Mouse (Mus musculus): ENCODE measurements around the gene Wwc2. TPM values are rescaled to one million over a fixed set of nuclear protein-coding genes. Genes with fewer than 3 reads are reported as not detected.

The Wwc2 gene
- polyA plus RNA-seq, 1 experiment from 2014 or later: 5.6 TPM

- H3K36me3 ChIP-seq (replicated peaks): no peaks in the 10 kb centered on the region
- no peaks in the 10 kb centered on the region for H3K9me3 ChIP-seq
- no peaks in the 10 kb centered on the region for H3K27me3 ChIP-seq (replicated peaks)
- peak; percentile 65; the same call in 1 of the 2 replicates for ATAC-seq (replicated peaks)
- peaks cover 9% of the 10 kb centered on the region; the same call in 1 of the 2 replicates for H3K4me1 ChIP-seq
- no peak overlapping the region for H3K4me3 ChIP-seq
- WGBS: 52% methylated on average over 16 of the region's 16 CpGs
- peak overlapping the region; percentile 1; the same call in 1 of the 2 replicates for H3K4me2 ChIP-seq
- no peak overlapping the region for H3K27ac ChIP-seq
- H3K9ac ChIP-seq: no peak overlapping the region
Observed at GRCm38 (mm10) chr8:47932028-47932790, 58.5 kb downstream of the Wwc2 start.

- ATAC-seq (replicated peaks): no peak
- H3K27me3 ChIP-seq (replicated peaks): no peaks in the 10 kb centered on the region
- H3K4me1 ChIP-seq: peaks cover 9% of the 10 kb centered on the region; the same call in 1 of the 2 replicates
- WGBS: 84% methylated on average over 7 of the region's 7 CpGs
- no peak overlapping the region for H3K4me2 ChIP-seq
- no peak overlapping the region for H3K27ac ChIP-seq
- no peaks in the 10 kb centered on the region for H3K9me3 ChIP-seq
- H3K36me3 ChIP-seq (replicated peaks): no peaks in the 10 kb centered on the region
- no peak overlapping the region for H3K4me3 ChIP-seq
- no peak overlapping the region for H3K9ac ChIP-seq
Observed at GRCm38 (mm10) chr8:47931371-47931770, 59.4 kb downstream of the Wwc2 start.

- 91% methylated on average over 12 of the region's 12 CpGs for WGBS
- H3K27me3 ChIP-seq (replicated peaks): no peaks in the 10 kb centered on the region
- H3K4me1 ChIP-seq: peaks cover 9% of the 10 kb centered on the region; the same call in 1 of the 2 replicates
- H3K4me2 ChIP-seq: no peak overlapping the region
- H3K27ac ChIP-seq: no peak overlapping the region
- no peak overlapping the region for H3K4me3 ChIP-seq
- no peak overlapping the region for H3K9ac ChIP-seq
- no peaks in the 10 kb centered on the region for H3K9me3 ChIP-seq
- ATAC-seq (replicated peaks): no peak
- H3K36me3 ChIP-seq (replicated peaks): no peaks in the 10 kb centered on the region
Observed at GRCm38 (mm10) chr8:47929615-47930014, 61.1 kb downstream of the Wwc2 start.

- H3K9me3 ChIP-seq: no peaks in the 10 kb centered on the region
- H3K27me3 ChIP-seq (replicated peaks): no peaks in the 10 kb centered on the region
- H3K9ac ChIP-seq: no peak overlapping the region
- H3K36me3 ChIP-seq (replicated peaks): no peaks in the 10 kb centered on the region
- no peak overlapping the region for H3K27ac ChIP-seq
- no peak overlapping the region for H3K4me3 ChIP-seq
- no peak for ATAC-seq (replicated peaks)
- H3K4me2 ChIP-seq: no peak overlapping the region
- WGBS: 91% methylated on average over 12 of the region's 12 CpGs
- H3K4me1 ChIP-seq: peaks cover 9% of the 10 kb centered on the region; the same call in 1 of the 2 replicates
Observed at GRCm38 (mm10) chr8:47928604-47929185, 62.0 kb downstream of the Wwc2 start.

- H3K4me2 ChIP-seq: no peak overlapping the region
- no peaks in the 10 kb centered on the region for H3K36me3 ChIP-seq (replicated peaks)
- no peak for ATAC-seq (replicated peaks)
- no peak overlapping the region for H3K4me3 ChIP-seq
- H3K4me1 ChIP-seq: no peaks in the 10 kb centered on the region
- H3K27me3 ChIP-seq (replicated peaks): no peaks in the 10 kb centered on the region
- H3K9me3 ChIP-seq: no peaks in the 10 kb centered on the region
- no peak overlapping the region for H3K27ac ChIP-seq
- 86% methylated on average over 6 of the region's 6 CpGs for WGBS
- H3K9ac ChIP-seq: no peak overlapping the region
Observed at GRCm38 (mm10) chr8:47924921-47925320, 65.8 kb downstream of the Wwc2 start.

- WGBS: 79% methylated on average over 10 of the region's 10 CpGs
- Histone ChIP-seq H3K36me3 (replicated peaks) (no peaks in the 10 kb centered on the region), H3K27ac (no peak overlapping the region), H3K27me3 (replicated peaks) (no peaks in the 10 kb centered on the region), H3K9me3 (no peaks in the 10 kb centered on the region), H3K4me2 (no peak overlapping the region), H3K4me1 (no peaks in the 10 kb centered on the region), H3K9ac (no peak overlapping the region), H3K4me3 (no peak overlapping the region)
- no peak for ATAC-seq (replicated peaks)
Observed at GRCm38 (mm10) chr8:47922816-47923215, 67.9 kb downstream of the Wwc2 start.

GRCm38 (mm10) chr8:47922011-47922410 lies 68.7 kb downstream of the Wwc2 start:
- H3K4me3 ChIP-seq: no peak overlapping the region

GRCm38 (mm10) chr8:47920575-47921144 lies 70.1 kb downstream of the Wwc2 start:
- 96% methylated on average over 6 of the region's 6 CpGs for WGBS
- Histone ChIP-seq H3K27ac (no peak overlapping the region), H3K9ac (no peak overlapping the region), H3K4me1 (no peaks in the 10 kb centered on the region), H3K27me3 (replicated peaks) (no peaks in the 10 kb centered on the region), H3K9me3 (no peaks in the 10 kb centered on the region), H3K36me3 (replicated peaks) (no peaks in the 10 kb centered on the region), H3K4me2 (no peak overlapping the region), H3K4me3 (no peak overlapping the region)
- no peak for ATAC-seq (replicated peaks)

More at GRCm38 (mm10) chr8:47922011-47922410, 68.7 kb downstream of the Wwc2 start:
- Histone ChIP-seq H3K9ac (no peak overlapping the region), H3K9me3 (no peaks in the 10 kb centered on the region), H3K4me1 (no peaks in the 10 kb centered on the region), H3K36me3 (replicated peaks) (no peaks in the 10 kb centered on the region), H3K27ac (no peak overlapping the region), H3K4me2 (no peak overlapping the region), H3K27me3 (replicated peaks) (no peaks in the 10 kb centered on the region)
- WGBS: 80% methylated on average over 4 of the region's 4 CpGs
- no peak for ATAC-seq (replicated peaks)

GRCm38 (mm10) chr8:47917060-47918035 lies 73.4 kb downstream of the Wwc2 start:
- WGBS: 89% methylated on average over 19 of the region's 19 CpGs
- Histone ChIP-seq H3K27ac (no peak overlapping the region), H3K4me1 (no peaks in the 10 kb centered on the region), H3K9ac (no peak overlapping the region), H3K4me2 (no peak overlapping the region), H3K36me3 (replicated peaks) (no peaks in the 10 kb centered on the region), H3K4me3 (no peak overlapping the region), H3K9me3 (no peaks in the 10 kb centered on the region), H3K27me3 (replicated peaks) (no peaks in the 10 kb centered on the region)
- ATAC-seq (replicated peaks): no peak

- H3K9me3 ChIP-seq: no peaks in the 10 kb centered on the region
- no peaks in the 10 kb centered on the region for H3K4me1 ChIP-seq
- H3K4me2 ChIP-seq: no peak overlapping the region
- H3K27ac ChIP-seq: no peak overlapping the region
- H3K27me3 ChIP-seq (replicated peaks): no peaks in the 10 kb centered on the region
- ATAC-seq (replicated peaks): no peak
- H3K9ac ChIP-seq: no peak overlapping the region
- no peaks in the 10 kb centered on the region for H3K36me3 ChIP-seq (replicated peaks)
- WGBS: 89% methylated on average over 2 of the region's 2 CpGs
- H3K4me3 ChIP-seq: no peak overlapping the region
Observed at GRCm38 (mm10) chr8:47915521-47915920, 75.2 kb downstream of the Wwc2 start.

- 94% methylated on average over 7 of the region's 7 CpGs for WGBS
Observed at GRCm38 (mm10) chr8:47914946-47915345, 75.8 kb downstream of the Wwc2 start.

GRCm38 (mm10) chr8:47914161-47914560 lies 76.6 kb downstream of the Wwc2 start:
- no peak for ATAC-seq (replicated peaks)
- Histone ChIP-seq H3K9ac (no peak overlapping the region), H3K4me2 (no peak overlapping the region), H3K27ac (no peak overlapping the region), H3K4me1 (no peaks in the 10 kb centered on the region), H3K36me3 (replicated peaks) (no peaks in the 10 kb centered on the region), H3K4me3 (no peak overlapping the region), H3K9me3 (0 out of 2 replicates have a peak, but pooled peaks cover 4% of the 10 kb centered on the region), H3K27me3 (replicated peaks) (no peaks in the 10 kb centered on the region)
- WGBS: 94% methylated on average over 8 of the region's 8 CpGs

More at GRCm38 (mm10) chr8:47914946-47915345, 75.8 kb downstream of the Wwc2 start:
- Histone ChIP-seq H3K4me1 (no peaks in the 10 kb centered on the region), H3K36me3 (replicated peaks) (no peaks in the 10 kb centered on the region), H3K9me3 (no peaks in the 10 kb centered on the region), H3K4me3 (no peak overlapping the region), H3K9ac (no peak overlapping the region), H3K4me2 (no peak overlapping the region), H3K27me3 (replicated peaks) (no peaks in the 10 kb centered on the region), H3K27ac (no peak overlapping the region)
- no peak for ATAC-seq (replicated peaks)

All from midbrain, embryonic 15.5 days (tissue).